Mouse (Mus musculus): Measurements from ENCODE around the gene Sec24b. TPM values are rescaled to one million over a fixed set of nuclear protein-coding genes. Genes with fewer than 3 reads are reported as not detected.

Sec24b gene
- total and polyA plus RNA-seq, 3 experiments: 27.9 to 96.0 (median 64.9) TPM

- no peak overlapping the region for H3K4me3 ChIP-seq (ENCODE audit: low read depth, low read length)
- no peaks in the 10 kb centered on the region for H3K27me3 ChIP-seq (ENCODE audit: insufficient read depth, low read length)
- peaks cover 48% of the 10 kb centered on the region for H3K36me3 ChIP-seq (replicated peaks)
- ATAC-seq (ENCODE audit: extremely low read depth, insufficient number of reproducible peaks, low FRiP score, poor library complexity, severe bottlenecking): no peak
- H3K9me3 ChIP-seq (replicated peaks): no peaks in the 10 kb centered on the region
- no peak for TF ChIP-seq GATA2 (IDR thresholded peaks at IDR 0.05; ENCODE audit: borderline replicate concordance, low read depth, low read length)
- no peaks in the 10 kb centered on the region for H3K4me1 ChIP-seq (ENCODE audit: insufficient read depth, low read depth, low read length)
- DNase-seq (ENCODE audit: low spot score): no peak
These were observed 79.6 kb downstream of the Sec24b start for GRCm38 (mm10) chr3:129981756-129982155.

DNA sequence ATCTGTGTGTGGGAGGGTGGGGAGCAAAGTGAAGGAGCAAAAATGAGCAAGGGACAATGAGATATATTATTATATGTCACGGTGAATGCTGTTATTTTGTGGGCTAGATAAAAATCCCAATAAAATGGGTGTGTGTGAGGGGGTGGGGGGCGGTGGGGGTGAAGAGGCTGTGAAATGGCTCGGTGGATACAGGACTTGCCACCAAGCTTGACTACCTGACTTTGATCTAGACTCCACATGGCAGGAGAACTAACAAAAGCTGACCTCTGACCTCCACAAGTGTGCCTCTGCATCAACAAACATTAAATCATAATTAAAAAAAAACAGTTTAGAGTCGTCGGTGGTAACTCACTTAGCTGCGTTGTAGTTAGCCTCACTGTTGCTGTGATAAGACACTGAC, 81.8 kb downstream of the Sec24b start:
- Histone ChIP-seq H3K36me3 (replicated peaks) (peaks cover 26% of the 10 kb centered on the region), H3K27me3 (ENCODE audit: insufficient read depth, low read length) (no peaks in the 10 kb centered on the region), H3K9me3 (replicated peaks) (no peaks in the 10 kb centered on the region), H3K4me3 (ENCODE audit: low read depth, low read length) (no peak overlapping the region), H3K4me1 (ENCODE audit: insufficient read depth, low read depth, low read length) (no peaks in the 10 kb centered on the region)
- no peak for TF ChIP-seq GATA2 (IDR thresholded peaks at IDR 0.05; ENCODE audit: borderline replicate concordance, low read depth, low read length)
- no peak for TF ChIP-seq TAL1 (conservative IDR thresholded peaks at IDR 0.05; ENCODE audit: low read depth, low read length)
- TF ChIP-seq CTCF (IDR thresholded peaks at IDR 0.05; ENCODE audit: low read depth, low read length): no peak
- TF ChIP-seq POLR2AphosphoS5 (IDR thresholded peaks at IDR 0.05; ENCODE audit: insufficient replicate concordance, low read depth, low read length): no peak
- TF ChIP-seq GATA1 (IDR thresholded peaks at IDR 0.05; ENCODE audit: borderline replicate concordance, low read length): no peak
- ATAC-seq (ENCODE audit: extremely low read depth, insufficient number of reproducible peaks, low FRiP score, poor library complexity, severe bottlenecking): no peak
- no peak for DNase-seq (ENCODE audit: low spot score)

DNA sequence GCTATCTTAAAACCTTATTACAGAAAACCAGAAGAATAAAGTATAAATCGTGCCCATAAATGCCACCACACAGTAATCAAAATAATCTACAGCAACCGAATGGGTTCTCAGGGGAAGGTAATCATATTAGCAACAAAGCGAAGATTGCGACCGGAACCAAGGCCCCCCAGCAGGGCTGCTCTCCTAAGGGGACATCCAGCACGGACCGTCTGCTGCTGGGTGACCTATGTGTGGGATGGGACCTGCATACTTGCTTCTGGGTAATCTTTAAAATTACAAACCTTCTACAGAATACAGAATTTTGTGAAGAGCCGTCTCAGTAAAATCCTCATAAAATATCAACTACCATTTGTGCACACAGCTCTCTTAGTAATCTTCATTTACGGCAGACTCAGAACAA, 82.6 kb downstream of the Sec24b start:
- no peak for TF ChIP-seq CTCF (IDR thresholded peaks at IDR 0.05; ENCODE audit: low read depth, low read length)
- TF ChIP-seq TAL1 (conservative IDR thresholded peaks at IDR 0.05; ENCODE audit: low read depth, low read length): no peak
- no peak for TF ChIP-seq POLR2AphosphoS5 (IDR thresholded peaks at IDR 0.05; ENCODE audit: insufficient replicate concordance, low read depth, low read length)
- TF ChIP-seq GATA2 (IDR thresholded peaks at IDR 0.05; ENCODE audit: borderline replicate concordance, low read depth, low read length): no peak
- no peak for TF ChIP-seq GATA1 (IDR thresholded peaks at IDR 0.05; ENCODE audit: borderline replicate concordance, low read length)
- no peaks in the 10 kb centered on the region for H3K9me3 ChIP-seq (replicated peaks)
- peaks cover 19% of the 10 kb centered on the region for H3K36me3 ChIP-seq (replicated peaks)
- no peaks in the 10 kb centered on the region for H3K4me1 ChIP-seq (ENCODE audit: insufficient read depth, low read depth, low read length)
- ATAC-seq (ENCODE audit: extremely low read depth, insufficient number of reproducible peaks, low FRiP score, poor library complexity, severe bottlenecking) (no peak), DNase-seq (ENCODE audit: low spot score) (no peak)
- H3K4me3 ChIP-seq (ENCODE audit: low read depth, low read length): no peak overlapping the region
- no peaks in the 10 kb centered on the region for H3K27me3 ChIP-seq (ENCODE audit: insufficient read depth, low read length)

DNA sequence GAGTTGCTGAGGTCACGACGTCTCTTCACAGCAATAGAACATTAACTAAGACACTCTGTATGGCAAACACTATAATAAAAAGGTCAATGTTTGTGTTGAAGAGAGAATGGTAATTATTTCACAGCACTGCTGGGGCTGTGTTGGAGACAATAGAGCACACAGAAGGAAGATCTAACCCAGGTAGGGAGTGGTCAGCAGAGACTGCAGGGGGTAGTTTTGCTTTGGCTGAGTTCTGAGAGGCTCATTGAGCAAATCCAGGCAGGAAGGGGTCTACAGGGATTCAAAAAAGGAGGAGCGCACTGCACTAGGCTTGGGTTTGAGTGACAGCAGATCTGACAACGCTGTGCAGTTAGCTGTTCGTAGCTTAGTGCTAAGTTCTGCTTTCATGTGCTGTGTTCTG, 85.0 kb downstream of the Sec24b start:
- TF ChIP-seq TAL1 (conservative IDR thresholded peaks at IDR 0.05; ENCODE audit: low read depth, low read length) (no peak), CTCF (IDR thresholded peaks at IDR 0.05; ENCODE audit: low read depth, low read length) (no peak), POLR2AphosphoS5 (IDR thresholded peaks at IDR 0.05; ENCODE audit: insufficient replicate concordance, low read depth, low read length) (no peak), GATA1 (IDR thresholded peaks at IDR 0.05; ENCODE audit: borderline replicate concordance, low read length) (no peak), GATA2 (IDR thresholded peaks at IDR 0.05; ENCODE audit: borderline replicate concordance, low read depth, low read length) (no peak)
- no peaks in the 10 kb centered on the region for H3K4me1 ChIP-seq (ENCODE audit: insufficient read depth, low read depth, low read length)
- no peak for ATAC-seq (ENCODE audit: extremely low read depth, insufficient number of reproducible peaks, low FRiP score, poor library complexity, severe bottlenecking)
- DNase-seq (ENCODE audit: low spot score): no peak
- H3K4me3 ChIP-seq (ENCODE audit: low read depth, low read length): no peak overlapping the region
- H3K27me3 ChIP-seq (ENCODE audit: insufficient read depth, low read length): no peaks in the 10 kb centered on the region
- H3K36me3 ChIP-seq (replicated peaks): no peaks in the 10 kb centered on the region
- H3K9me3 ChIP-seq (replicated peaks): no peaks in the 10 kb centered on the region

- Histone ChIP-seq H3K27me3 (ENCODE audit: insufficient read depth, low read length) (no peaks in the 10 kb centered on the region), H3K4me3 (ENCODE audit: low read depth, low read length) (no peak overlapping the region), H3K9me3 (replicated peaks) (peaks cover 8% of the 10 kb centered on the region), H3K4me1 (ENCODE audit: insufficient read depth, low read depth, low read length) (no peaks in the 10 kb centered on the region), H3K36me3 (replicated peaks) (no peaks in the 10 kb centered on the region)
- DNase-seq (ENCODE audit: low spot score): no peak
- no peak for ATAC-seq (ENCODE audit: extremely low read depth, insufficient number of reproducible peaks, low FRiP score, poor library complexity, severe bottlenecking)
- TF ChIP-seq GATA2 (IDR thresholded peaks at IDR 0.05; ENCODE audit: borderline replicate concordance, low read depth, low read length) (no peak), POLR2AphosphoS5 (IDR thresholded peaks at IDR 0.05; ENCODE audit: insufficient replicate concordance, low read depth, low read length) (no peak), TAL1 (conservative IDR thresholded peaks at IDR 0.05; ENCODE audit: low read depth, low read length) (no peak), CTCF (IDR thresholded peaks at IDR 0.05; ENCODE audit: low read depth, low read length) (no peak), GATA1 (IDR thresholded peaks at IDR 0.05; ENCODE audit: borderline replicate concordance, low read length) (no peak)
These were observed 90.5 kb downstream of the Sec24b start for GRCm38 (mm10) chr3:129970529-129971515.

DNA sequence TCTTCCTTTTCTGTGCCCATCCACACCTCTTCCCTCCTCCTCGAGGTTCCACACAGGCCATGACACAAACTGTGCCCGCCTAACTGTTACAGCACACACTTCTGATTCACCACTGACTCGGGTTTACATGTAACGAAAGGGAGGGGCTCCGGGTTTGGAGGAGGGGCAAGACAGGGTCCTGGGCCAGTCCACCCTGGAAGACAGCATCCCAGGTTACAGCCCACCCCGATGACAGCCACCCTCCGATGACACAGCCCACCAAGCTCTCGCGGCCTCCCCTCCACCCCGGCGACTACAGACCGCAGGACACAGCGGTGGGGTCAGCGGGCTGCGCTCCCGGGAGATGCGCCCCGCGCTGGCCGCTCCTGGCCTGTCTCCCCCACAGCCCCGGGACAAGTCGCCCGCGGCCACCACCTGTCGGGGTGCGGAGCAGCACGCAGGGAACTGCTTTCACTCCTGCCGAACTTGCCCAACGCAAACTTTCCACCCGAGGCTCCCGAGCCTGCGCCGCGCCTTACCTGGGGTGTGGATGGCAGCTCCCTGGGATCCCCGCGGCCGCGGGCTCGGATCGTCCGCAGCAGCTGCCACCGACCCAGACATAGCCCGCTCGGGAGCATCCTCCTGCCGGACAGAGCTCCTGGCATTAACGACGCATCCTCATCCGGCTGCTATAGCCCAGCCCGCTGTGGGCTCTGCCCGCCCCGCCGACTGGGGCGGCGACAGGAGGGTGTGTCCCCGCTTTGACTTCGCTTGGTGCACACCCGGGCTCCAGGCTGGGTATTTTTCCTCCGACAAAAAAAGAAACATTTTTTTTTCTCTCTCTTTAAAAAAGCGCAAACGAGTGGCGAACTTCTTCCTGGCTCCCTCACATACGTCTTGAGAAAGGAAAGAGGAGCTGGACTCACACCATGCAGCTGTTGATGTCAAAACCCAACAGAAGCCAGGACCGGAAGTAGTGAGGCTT, 91.6 kb downstream of the Sec24b start, which contains the start of gene Mcub:
TSS of gene Mcub (minus strand) at position 775 of the 964 bp plus-strand sequence.
- no peaks in the 10 kb centered on the region for H3K4me1 ChIP-seq (ENCODE audit: insufficient read depth, low read depth, low read length)
- peaks cover 8% of the 10 kb centered on the region for H3K9me3 ChIP-seq (replicated peaks)
- H3K36me3 ChIP-seq (replicated peaks): no peaks in the 10 kb centered on the region
- TF ChIP-seq TAL1 (conservative IDR thresholded peaks at IDR 0.05; ENCODE audit: low read depth, low read length): no peak
- TF ChIP-seq CTCF (IDR thresholded peaks at IDR 0.05; ENCODE audit: low read depth, low read length): no peak
- TF ChIP-seq POLR2AphosphoS5 (IDR thresholded peaks at IDR 0.05; ENCODE audit: insufficient replicate concordance, low read depth, low read length): no peak
- TF ChIP-seq GATA1 (IDR thresholded peaks at IDR 0.05; ENCODE audit: borderline replicate concordance, low read length): no peak
- no peak for TF ChIP-seq GATA2 (IDR thresholded peaks at IDR 0.05; ENCODE audit: borderline replicate concordance, low read depth, low read length)
- H3K4me3 ChIP-seq (ENCODE audit: low read depth, low read length): no peak within 1 kb of the TSS
- ATAC-seq (ENCODE audit: extremely low read depth, insufficient number of reproducible peaks, low FRiP score, poor library complexity, severe bottlenecking) (no peak), DNase-seq (ENCODE audit: low spot score) (no peak)
- H3K27me3 ChIP-seq (ENCODE audit: insufficient read depth, low read length): no peaks in the 10 kb centered on the region

Data from G1E (cell line).